Mouse (Mus musculus) thymus, postnatal 14 days (tissue): ENCODE measurements at regions not wholly inside any gene's neighbourhood (a gene's known extent, or its start where the extent isn't known, plus 50 kb on each side); places are given as distances from the start of the nearest gene placed in this dataset.

Source experiments
- DNase-seq: peaks from one replicate; pipeline ENCODE4 v3.0.0; 2021

- DNase-seq, result no peak
These were observed 70.6 kb downstream of the Npy start for GRCm38 (mm10) chr6:49893113-49893512.

GRCm38 (mm10) chr6:49899146-49899545, 76.6 kb downstream of the Npy start:
- no peak for DNase-seq

- DNase-seq, result no peak
These were observed 79.0 kb downstream of the Npy start for GRCm38 (mm10) chr6:49901512-49901911.

GRCm38 (mm10) chr6:49904001-49904400, 81.5 kb downstream of the Npy start:
- no peak for DNase-seq

GRCm38 (mm10) chr6:49906456-49906855, 83.9 kb downstream of the Npy start:
- no peak for DNase-seq

GRCm38 (mm10) chr6:49919089-49919812, 96.7 kb downstream of the Npy start:
- DNase-seq, result peak; percentile 6

GRCm38 (mm10) chr6:49919813-49920170, 97.3 kb downstream of the Npy start:
- no peak for DNase-seq

GRCm38 (mm10) chr6:49924296-49924695, 101.8 kb downstream of the Npy start:
- no peak for DNase-seq

- no peak for DNase-seq
These were observed 105.6 kb downstream of the Npy start for GRCm38 (mm10) chr6:49928075-49928474.

GRCm38 (mm10) chr6:49930104-49930503, 107.6 kb downstream of the Npy start:
- DNase-seq, result peak; percentile 64

- no peak for DNase-seq
These were observed 120.6 kb downstream of the Npy start for GRCm38 (mm10) chr6:49943087-49943486.

- no peak for DNase-seq
These were observed 136.4 kb downstream of the Npy start for GRCm38 (mm10) chr6:49958891-49959290.

GRCm38 (mm10) chr6:49961166-49961565, 138.7 kb downstream of the Npy start:
- no peak for DNase-seq

- DNase-seq, result no peak
These were observed 143.5 kb downstream of the Npy start for GRCm38 (mm10) chr6:49965944-49966545.

- DNase-seq, result no peak
These were observed 143.5 kb upstream of the Mpp6 start for GRCm38 (mm10) chr6:49966555-49966954.

- DNase-seq, result peak; percentile 56
These were observed 136.7 kb upstream of the Mpp6 start for GRCm38 (mm10) chr6:49973258-49973865.

GRCm38 (mm10) chr6:49977783-49978182, 132.3 kb upstream of the Mpp6 start:
- DNase-seq, result no peak

GRCm38 (mm10) chr6:49983740-49984139, 126.3 kb upstream of the Mpp6 start:
- no peak for DNase-seq

- DNase-seq, result no peak
These were observed 124.9 kb upstream of the Mpp6 start for GRCm38 (mm10) chr6:49985127-49985526.

GRCm38 (mm10) chr6:49987141-49987540, 122.9 kb upstream of the Mpp6 start:
- DNase-seq, result no peak

GRCm38 (mm10) chr6:49987541-49988210, 122.4 kb upstream of the Mpp6 start:
- DNase-seq, result no peak

- DNase-seq, result no peak
These were observed 120.2 kb upstream of the Mpp6 start for GRCm38 (mm10) chr6:49989585-49990521.

- no peak for DNase-seq
These were observed 119.6 kb upstream of the Mpp6 start for GRCm38 (mm10) chr6:49990522-49990858.
